Mouse (Mus musculus) embryonic facial prominence, embryonic 11.5 days (tissue): ENCODE measurements around the gene Atg7. TPM values are rescaled to one million over a fixed set of nuclear protein-coding genes. Genes with fewer than 3 reads are reported as not detected.
A peak's percentile ranks its signal among the peaks of the same experiment; 100 is the strongest.

Experiments used
- ATAC-seq: fragments of 200-750 bp; cut with Nextera tagmentation; replicated peaks from 2 replicates; pipeline ENCODE4 v1.8.0; 2017; ENCODE audit warnings: low read depth; ENCODE audit not compliant: insufficient number of reproducible peaks, low FRiP score, low TSS enrichment
- DNase-seq: peaks from one replicate; pipeline ENCODE4 v3.0.0-alpha.2; 2015; ENCODE audit warnings: low spot score
- H3K27ac ChIP-seq: fragments of 300-500 bp; sonication (generic); replicated peaks from 2 replicates; pipeline ENCODE4 v1.5.1; 2014; ENCODE audit warnings: mild to moderate bottlenecking, low read depth, low read length, control low read depth
- H3K27me3 ChIP-seq: fragments of 300-500 bp; sonication (generic); 2 replicates; pipeline ENCODE4 v1.6.1; 2014; ENCODE audit warnings: mild to moderate bottlenecking, low read length, moderate library complexity, mixed read lengths; ENCODE audit not compliant: control insufficient read depth, insufficient read depth
- H3K36me3 ChIP-seq: fragments of 300-500 bp; sonication (generic); replicated peaks from 2 replicates; pipeline ENCODE4 v1.6.1; 2014; ENCODE audit warnings: low read depth, mild to moderate bottlenecking, low read length, moderate library complexity, mixed read lengths; ENCODE audit not compliant: control insufficient read depth, insufficient read depth
- H3K4me1 ChIP-seq: fragments of 300-500 bp; sonication (generic); 2 replicates; pipeline ENCODE4 v1.6.1; 2014; ENCODE audit warnings: low read length, mixed read lengths; ENCODE audit not compliant: control insufficient read depth, insufficient read depth
- H3K4me2 ChIP-seq: fragments of 300-500 bp; sonication (generic); 2 replicates; pipeline ENCODE4 v1.6.1; 2014; ENCODE audit warnings: low read depth, mild to moderate bottlenecking, control low read depth, low read length, moderate library complexity
- H3K4me3 ChIP-seq: fragments of 300-500 bp; sonication (generic); 2 replicates; pipeline ENCODE4 v1.5.1; 2014; ENCODE audit warnings: low read depth, low read length, control low read depth
- H3K9ac ChIP-seq: fragments of 300-500 bp; sonication (generic); replicated peaks from 2 replicates; pipeline ENCODE4 v1.6.1; 2014; ENCODE audit warnings: mild to moderate bottlenecking, control low read depth, low read length
- H3K9me3 ChIP-seq: fragments of 300-500 bp; sonication (generic); replicated peaks from 2 replicates; pipeline ENCODE4 v1.6.1; 2016; ENCODE audit warnings: mild to moderate bottlenecking, low read length, inconsistent platforms, mixed read lengths; ENCODE audit not compliant: control insufficient read depth
- WGBS: fragments of 180-500 bp; shearing (Covaris S2); extraction: QIAGEN DNeasy Blood & Tissue Kit; methylation state at CpG from one replicate; pipeline ENCODE4 v1.1.7; 2014; 5-methylcytosine and 5-hydroxymethylcytosine counted together
- polyA plus RNA-seq: library from polyadenylated mRNA; unstranded; fragments of >200 nt; fragmentation: Nextera tagmentation; extraction: Ambion mirVana; gene quantifications from 2 replicates; pipeline ENCODE4 v1.2.1, GENCODE M21; 2014

Gene Atg7
- polyA plus RNA-seq, 1 experiment from 2014 or later: 14.6 TPM

- ATAC-seq: no peak
- Histone ChIP-seq H3K4me2 (no peak overlapping the region), H3K36me3 (no peaks in the 10 kb centered on the region; the same call in 1 of the 2 replicates), H3K4me3 (no peak overlapping the region), H3K4me1 (peaks cover 20% of the 10 kb centered on the region), H3K9me3 (no peaks in the 10 kb centered on the region), H3K27me3 (no peaks in the 10 kb centered on the region), H3K9ac (no peak overlapping the region), H3K27ac (0 out of 2 replicates have a peak overlapping the region, but pooled peaks have one; percentile 16)
- DNase-seq: no peak
- 82% methylated on average over 7 of the region's 7 CpGs for WGBS
Measured at GRCm38 (mm10) chr6:114868656-114869055, 225.8 kb downstream of the Atg7 start.

- H3K4me3 ChIP-seq: no peak overlapping the region
- H3K9ac ChIP-seq: no peak overlapping the region
- H3K36me3 ChIP-seq: no peaks in the 10 kb centered on the region; the same call in 1 of the 2 replicates
- DNase-seq (no peak), ATAC-seq (no peak)
- H3K9me3 ChIP-seq: no peaks in the 10 kb centered on the region
- H3K27ac ChIP-seq: no peak overlapping the region; the same call in 1 of the 2 replicates
- no peak overlapping the region for H3K4me2 ChIP-seq
- peaks cover 28% of the 10 kb centered on the region for H3K4me1 ChIP-seq
- WGBS: 61% methylated on average over 6 of the region's 6 CpGs
- H3K27me3 ChIP-seq: no peaks in the 10 kb centered on the region
Measured at GRCm38 (mm10) chr6:114869501-114870076, 226.7 kb downstream of the Atg7 start.

GRCm38 (mm10) chr6:114871010-114871660 is 228.2 kb downstream of the Atg7 start:
- 80% methylated on average over 14 of the region's 14 CpGs for WGBS
- ATAC-seq (no peak), DNase-seq (no peak)
- Histone ChIP-seq H3K27me3 (no peaks in the 10 kb centered on the region), H3K27ac (no peak overlapping the region), H3K4me1 (peaks cover 34% of the 10 kb centered on the region), H3K4me2 (no peak overlapping the region), H3K9ac (no peak overlapping the region), H3K36me3 (no peaks in the 10 kb centered on the region; the same call in 1 of the 2 replicates), H3K9me3 (no peaks in the 10 kb centered on the region), H3K4me3 (no peak overlapping the region)

GRCm38 (mm10) chr6:114873808-114874137 is 230.9 kb downstream of the Atg7 start:
- Histone ChIP-seq H3K9me3 (no peaks in the 10 kb centered on the region), H3K4me3 (peak overlapping the region; percentile 44; the same call in 1 of the 2 replicates), H3K27me3 (no peaks in the 10 kb centered on the region), H3K4me1 (peaks cover 40% of the 10 kb centered on the region), H3K4me2 (peak overlapping the region; percentile 76), H3K36me3 (no peaks in the 10 kb centered on the region; the same call in 1 of the 2 replicates), H3K9ac (peak overlapping the region; percentile 71), H3K27ac (peak overlapping the region; percentile 96)
- ATAC-seq (no peak), DNase-seq (no peak)
- WGBS: 74% methylated on average over 3 of the region's 3 CpGs

- Histone ChIP-seq H3K9ac (peak overlapping the region; percentile 71), H3K4me2 (peak overlapping the region; percentile 76), H3K27ac (peak overlapping the region; percentile 96), H3K27me3 (no peaks in the 10 kb centered on the region), H3K36me3 (no peaks in the 10 kb centered on the region; the same call in 1 of the 2 replicates), H3K9me3 (no peaks in the 10 kb centered on the region), H3K4me1 (peaks cover 39% of the 10 kb centered on the region), H3K4me3 (peak overlapping the region; percentile 44)
- DNase-seq (peak; percentile 48), ATAC-seq (peak; percentile 67)
- 7% methylated on average over 19 of the region's 19 CpGs for WGBS
Measured at GRCm38 (mm10) chr6:114874138-114874928, 231.4 kb downstream of the Atg7 start.

GRCm38 (mm10) chr6:114875018-114875558 is 232.2 kb downstream of the Atg7 start:
- peak; percentile 80 for ATAC-seq
- Histone ChIP-seq H3K4me2 (peak overlapping the region; percentile 76), H3K27ac (peak overlapping the region; percentile 96), H3K9me3 (no peaks in the 10 kb centered on the region), H3K36me3 (no peaks in the 10 kb centered on the region; the same call in 1 of the 2 replicates), H3K4me3 (peak overlapping the region; percentile 44), H3K27me3 (no peaks in the 10 kb centered on the region), H3K4me1 (peaks cover 33% of the 10 kb centered on the region), H3K9ac (peak overlapping the region; percentile 71)
- WGBS: under 1% methylated on average over 18 of the region's 18 CpGs
- DNase-seq: peak; percentile 94

GRCm38 (mm10) chr6:114876033-114876432 is 233.1 kb downstream of the Atg7 start:
- DNase-seq (no peak), ATAC-seq (no peak)
- no peak overlapping the region for H3K4me3 ChIP-seq
- no peaks in the 10 kb centered on the region for H3K36me3 ChIP-seq
- H3K27me3 ChIP-seq: no peaks in the 10 kb centered on the region
- peak overlapping the region; percentile 71 for H3K9ac ChIP-seq
- H3K9me3 ChIP-seq: no peaks in the 10 kb centered on the region
- H3K4me1 ChIP-seq: peaks cover 30% of the 10 kb centered on the region
- WGBS: 28% methylated on average over 4 of the region's 4 CpGs
- H3K4me2 ChIP-seq: no peak overlapping the region
- H3K27ac ChIP-seq: peak overlapping the region; percentile 96
